Mouse (Mus musculus) heart, adult 2 months (tissue): ENCODE data around the gene Hist1h3e.

Experiments used
- CTCF ChIP-seq: fragments of 200-600 bp; IDR thresholded peaks from 2 replicates; pipeline ENCODE4 v1.8.1; 2022; ENCODE audit warnings: antibody characterized with exemption, mild to moderate bottlenecking, moderate library complexity
- EP300 ChIP-seq: fragments of 200-500 bp; IDR thresholded peaks from 2 replicates; pipeline ENCODE4 v1.6.1; 2011; ENCODE audit warnings: low read depth, low read length, control low read depth; ENCODE audit not compliant: insufficient read depth
- POLR2A ChIP-seq: fragments of 200-500 bp; IDR thresholded peaks from 2 replicates; pipeline ENCODE4 v1.6.1; 2011; ENCODE audit warnings: mild to moderate bottlenecking, low read depth, low read length, control low read depth; ENCODE audit not compliant: insufficient read depth

DNA sequence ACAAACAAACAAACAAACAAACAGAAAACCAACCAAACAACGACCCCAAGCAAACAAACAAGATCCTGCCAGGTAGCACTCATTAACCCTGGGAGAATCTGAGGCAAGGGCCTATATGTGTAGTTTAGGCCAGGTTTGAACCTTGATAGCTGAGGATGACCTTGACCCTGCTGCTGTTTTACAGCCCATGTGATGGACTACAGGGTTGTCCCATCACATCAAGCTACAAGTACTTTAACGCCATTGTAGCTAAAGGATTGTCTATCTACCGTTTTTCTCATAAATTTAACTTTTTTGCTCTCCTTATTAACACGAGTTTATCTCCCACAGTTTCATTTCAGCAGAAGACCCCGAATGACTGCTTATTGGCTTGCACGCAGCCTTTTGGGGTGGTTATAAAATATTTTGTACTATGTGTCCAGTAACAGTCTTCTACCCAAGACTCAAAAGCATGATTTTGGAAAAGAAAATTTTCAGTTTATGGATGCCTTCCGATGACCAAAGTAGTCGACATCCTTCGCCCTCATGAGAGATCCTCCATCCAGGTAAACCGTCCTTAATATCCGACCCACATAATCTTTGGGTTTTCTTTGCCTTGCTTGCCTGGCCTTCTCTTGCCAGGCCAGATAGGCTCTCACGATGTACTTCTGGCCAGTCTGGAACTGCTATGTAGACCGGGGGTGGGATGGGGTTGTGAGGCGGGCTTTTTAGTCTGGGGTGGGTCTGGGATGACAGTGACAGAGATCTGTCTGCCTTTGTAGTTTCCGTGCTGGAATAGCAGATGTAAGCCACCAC, 46.1 kb downstream of the Hist1h3e start:
- TF ChIP-seq CTCF: no peak
- TF ChIP-seq EP300: no peak
- TF ChIP-seq POLR2A: no peak
